Mouse (Mus musculus) T-helper 2 cell (primary cell): ENCODE data around the gene Rbbp5.
"Not testable (repeated sequence)": the region's sequence is repeated elsewhere in the genome, so short reads cannot be mapped to it uniquely, and the experiment has no call there.

Experiments
- in situ Hi-C: fragments of 300-600 bp; cut with MboI, MseI; formaldehyde crosslinking; loops from one replicate; pipeline ENCODE4 v1.15.1; 2025; ENCODE audit warnings: high pct_unique_total_duplicates

Rbbp5 gene

GRCm38 (mm10) chr1:132476928-132477691 is at the start of gene Rbbp5:
Gene Rbbp5 (plus strand): TSS chr1:132477365.
- in situ Hi-C loops: loop anchor here (25.0 kb wide), 1 partner anchor 535 kb away; no protein-coding TSS in a partner anchor

GRCm38 (mm10) chr1:132430818-132431217 is 46.3 kb upstream of the Rbbp5 start:
- in situ Hi-C loops: no loop called here

- in situ Hi-C loops: no loop called here
Observed at GRCm38 (mm10) chr1:132431716-132432115, 45.4 kb upstream of the Rbbp5 start.

GRCm38 (mm10) chr1:132433349-132433748 is 43.8 kb upstream of the Rbbp5 start:
- in situ Hi-C loops: no loop called here

GRCm38 (mm10) chr1:132434032-132434431 is 43.1 kb upstream of the Rbbp5 start:
- in situ Hi-C loops: no loop called here

- in situ Hi-C loops: no loop called here
Observed at GRCm38 (mm10) chr1:132436320-132436958, 40.7 kb upstream of the Rbbp5 start.

- in situ Hi-C loops: no loop called here
Observed at GRCm38 (mm10) chr1:132436960-132437359, 40.2 kb upstream of the Rbbp5 start.

GRCm38 (mm10) chr1:132437389-132437788 is 39.8 kb upstream of the Rbbp5 start:
- in situ Hi-C loops: no loop called here

GRCm38 (mm10) chr1:132440896-132441435 is 36.2 kb upstream of the Rbbp5 start:
- in situ Hi-C loops: no loop called here

GRCm38 (mm10) chr1:132449742-132450141 is 27.4 kb upstream of the Rbbp5 start:
- in situ Hi-C loops: no loop called here

GRCm38 (mm10) chr1:132464651-132465050 is 12.5 kb upstream of the Rbbp5 start:
- in situ Hi-C loops: no loop called here

- in situ Hi-C loops: no loop called here
Observed at GRCm38 (mm10) chr1:132468926-132469325, 8.2 kb upstream of the Rbbp5 start.

- in situ Hi-C loops: no loop called here
Observed at GRCm38 (mm10) chr1:132469519-132469918, 7.6 kb upstream of the Rbbp5 start.

- in situ Hi-C loops: not testable (repeated sequence)
Observed at GRCm38 (mm10) chr1:132470031-132470430, 7.1 kb upstream of the Rbbp5 start.

GRCm38 (mm10) chr1:132471032-132471431 is 6.1 kb upstream of the Rbbp5 start:
- in situ Hi-C loops: no loop called here

GRCm38 (mm10) chr1:132471499-132471898 is 5.7 kb upstream of the Rbbp5 start:
- in situ Hi-C loops: no loop called here

- in situ Hi-C loops: no loop called here
Observed at GRCm38 (mm10) chr1:132472537-132472936, 4.6 kb upstream of the Rbbp5 start.

- in situ Hi-C loops: no loop called here
Observed at GRCm38 (mm10) chr1:132474496-132474895, 2.7 kb upstream of the Rbbp5 start.

- in situ Hi-C loops: loop anchor here (25.0 kb wide), 1 partner anchor 536 kb away; no protein-coding TSS in a partner anchor
Observed at GRCm38 (mm10) chr1:132476575-132476927, 614 bp upstream of the Rbbp5 start.

GRCm38 (mm10) chr1:132479438-132479837 is 2.3 kb downstream of the Rbbp5 start:
- in situ Hi-C loops: loop anchor here (25.0 kb wide), 1 partner anchor 533 kb away; no protein-coding TSS in a partner anchor

- in situ Hi-C loops: loop anchor here (25.0 kb wide), 1 partner anchor 531 kb away; no protein-coding TSS in a partner anchor
Observed at GRCm38 (mm10) chr1:132481619-132482018, 4.5 kb downstream of the Rbbp5 start.

- in situ Hi-C loops: loop anchor here (25.0 kb wide), 1 partner anchor 529 kb away; no protein-coding TSS in a partner anchor
Observed at GRCm38 (mm10) chr1:132483234-132483633, 6.1 kb downstream of the Rbbp5 start.
